Mouse (Mus musculus): ENCODE results near the gene Lgals12. TPM values are rescaled to one million over a fixed set of nuclear protein-coding genes. Genes with fewer than 3 reads are reported as not detected.
A peak's percentile ranks its signal among the peaks of the same experiment; 100 is the strongest.

The Lgals12 gene
- polyA plus RNA-seq, 1 experiment from 2014 or later = 0.16 TPM

- peak within 1 kb of the TSS; percentile 52 for H3K4me2 ChIP-seq (ENCODE audit: low read depth, low read length)
- H3K27ac ChIP-seq (ENCODE audit: low read depth, low read length) = no peak within 1 kb of the TSS
- no peaks in the 10 kb centered on the region for H3K36me3 ChIP-seq (ENCODE audit: control insufficient read depth, insufficient read depth, low read length)
- ATAC-seq (ENCODE audit: low read depth) = peak; percentile 49; the same call in 1 of the 2 replicates
- no peaks in the 10 kb centered on the region; the same call in 1 of the 2 replicates for H3K4me1 ChIP-seq (ENCODE audit: control insufficient read depth, insufficient read depth, low read length)
- no peak within 1 kb of the TSS for H3K9ac ChIP-seq (replicated peaks; ENCODE audit: low read depth, low read length)
- H3K9me3 ChIP-seq (ENCODE audit: control insufficient read depth, low read length) = no peaks in the 10 kb centered on the region
- no peaks in the 10 kb centered on the region for H3K27me3 ChIP-seq (ENCODE audit: control insufficient read depth, insufficient read depth, low read length)
- peak within 1 kb of the TSS; percentile 27 for H3K4me3 ChIP-seq (ENCODE audit: low read depth, low read length)
- under 1% methylated on average over 27 of the region's 27 CpGs for WGBS
Measured at GRCm38 (mm10) chr19:7557328-7557822, 49.6 kb downstream of the Lgals12 start, which contains the start of gene Pla2g16. Gene Pla2g16, plus strand, starts transcription at chr19:7557459.

- Histone ChIP-seq H3K9ac (replicated peaks; ENCODE audit: low read depth, low read length) (no peak overlapping the region), H3K4me2 (ENCODE audit: low read depth, low read length) (no peak overlapping the region), H3K9me3 (ENCODE audit: control insufficient read depth, low read length) (no peaks in the 10 kb centered on the region), H3K27ac (ENCODE audit: low read depth, low read length) (no peak overlapping the region), H3K36me3 (ENCODE audit: control insufficient read depth, insufficient read depth, low read length) (no peaks in the 10 kb centered on the region), H3K4me3 (ENCODE audit: low read depth, low read length) (no peak overlapping the region), H3K27me3 (ENCODE audit: control insufficient read depth, insufficient read depth, low read length) (no peaks in the 10 kb centered on the region), H3K4me1 (ENCODE audit: control insufficient read depth, insufficient read depth, low read length) (no peaks in the 10 kb centered on the region; the same call in 1 of the 2 replicates)
- 97% methylated on average over 1 of the region's 1 CpGs for WGBS
- no peak for ATAC-seq (ENCODE audit: low read depth)
Measured at GRCm38 (mm10) chr19:7556641-7557040, 50.4 kb downstream of the Lgals12 start.

- ATAC-seq (ENCODE audit: low read depth) = no peak
- no peaks in the 10 kb centered on the region for H3K27me3 ChIP-seq (ENCODE audit: control insufficient read depth, insufficient read depth, low read length)
- no peaks in the 10 kb centered on the region for H3K36me3 ChIP-seq (ENCODE audit: control insufficient read depth, insufficient read depth, low read length)
- no peaks in the 10 kb centered on the region; the same call in 1 of the 2 replicates for H3K4me1 ChIP-seq (ENCODE audit: control insufficient read depth, insufficient read depth, low read length)
- no peaks in the 10 kb centered on the region for H3K9me3 ChIP-seq (ENCODE audit: control insufficient read depth, low read length)
- no peak overlapping the region for H3K27ac ChIP-seq (ENCODE audit: low read depth, low read length)
- no peak overlapping the region for H3K4me3 ChIP-seq (ENCODE audit: low read depth, low read length)
- no peak overlapping the region for H3K9ac ChIP-seq (replicated peaks; ENCODE audit: low read depth, low read length)
- WGBS = 76% methylated on average over 4 of the region's 4 CpGs
- no peak overlapping the region for H3K4me2 ChIP-seq (ENCODE audit: low read depth, low read length)
Measured at GRCm38 (mm10) chr19:7554881-7555280, 52.1 kb downstream of the Lgals12 start.

GRCm38 (mm10) chr19:7553441-7553840 lies 53.6 kb downstream of the Lgals12 start:
- Histone ChIP-seq H3K36me3 (ENCODE audit: control insufficient read depth, insufficient read depth, low read length) (no peaks in the 10 kb centered on the region), H3K27me3 (ENCODE audit: control insufficient read depth, insufficient read depth, low read length) (no peaks in the 10 kb centered on the region), H3K4me3 (ENCODE audit: low read depth, low read length) (no peak overlapping the region), H3K9ac (replicated peaks; ENCODE audit: low read depth, low read length) (no peak overlapping the region), H3K4me2 (ENCODE audit: low read depth, low read length) (no peak overlapping the region), H3K9me3 (ENCODE audit: control insufficient read depth, low read length) (no peaks in the 10 kb centered on the region), H3K27ac (ENCODE audit: low read depth, low read length) (no peak overlapping the region), H3K4me1 (ENCODE audit: control insufficient read depth, insufficient read depth, low read length) (no peaks in the 10 kb centered on the region; the same call in 1 of the 2 replicates)
- no peak for ATAC-seq (ENCODE audit: low read depth)

GRCm38 (mm10) chr19:7552301-7552673 lies 54.7 kb downstream of the Lgals12 start:
- Histone ChIP-seq H3K27me3 (ENCODE audit: control insufficient read depth, insufficient read depth, low read length) (no peaks in the 10 kb centered on the region), H3K27ac (ENCODE audit: low read depth, low read length) (no peak overlapping the region), H3K9me3 (ENCODE audit: control insufficient read depth, low read length) (no peaks in the 10 kb centered on the region), H3K4me3 (ENCODE audit: low read depth, low read length) (no peak overlapping the region), H3K36me3 (ENCODE audit: control insufficient read depth, insufficient read depth, low read length) (no peaks in the 10 kb centered on the region), H3K4me2 (ENCODE audit: low read depth, low read length) (no peak overlapping the region), H3K4me1 (ENCODE audit: control insufficient read depth, insufficient read depth, low read length) (no peaks in the 10 kb centered on the region), H3K9ac (replicated peaks; ENCODE audit: low read depth, low read length) (no peak overlapping the region)
- no peak for ATAC-seq (ENCODE audit: low read depth)
- 91% methylated on average over 2 of the region's 2 CpGs for WGBS

GRCm38 (mm10) chr19:7551550-7552300 lies 55.3 kb downstream of the Lgals12 start:
- H3K4me2 ChIP-seq (ENCODE audit: low read depth, low read length) = no peak overlapping the region
- H3K9ac ChIP-seq (replicated peaks; ENCODE audit: low read depth, low read length) = no peak overlapping the region
- ATAC-seq (ENCODE audit: low read depth) = no peak
- no peaks in the 10 kb centered on the region for H3K4me1 ChIP-seq (ENCODE audit: control insufficient read depth, insufficient read depth, low read length)
- no peak overlapping the region for H3K27ac ChIP-seq (ENCODE audit: low read depth, low read length)
- 73% methylated on average over 4 of the region's 4 CpGs for WGBS
- no peaks in the 10 kb centered on the region for H3K27me3 ChIP-seq (ENCODE audit: control insufficient read depth, insufficient read depth, low read length)
- no peak overlapping the region for H3K4me3 ChIP-seq (ENCODE audit: low read depth, low read length)
- no peaks in the 10 kb centered on the region for H3K36me3 ChIP-seq (ENCODE audit: control insufficient read depth, insufficient read depth, low read length)
- no peaks in the 10 kb centered on the region for H3K9me3 ChIP-seq (ENCODE audit: control insufficient read depth, low read length)

- ATAC-seq (ENCODE audit: low read depth) = no peak
- H3K4me3 ChIP-seq (ENCODE audit: low read depth, low read length) = no peak overlapping the region
- H3K27me3 ChIP-seq (ENCODE audit: control insufficient read depth, insufficient read depth, low read length) = no peaks in the 10 kb centered on the region
- no peaks in the 10 kb centered on the region for H3K36me3 ChIP-seq (ENCODE audit: control insufficient read depth, insufficient read depth, low read length)
- no peak overlapping the region for H3K4me2 ChIP-seq (ENCODE audit: low read depth, low read length)
- no peaks in the 10 kb centered on the region for H3K4me1 ChIP-seq (ENCODE audit: control insufficient read depth, insufficient read depth, low read length)
- 0 out of 2 replicates have a peak, but pooled peaks cover under 1% of the 10 kb centered on the region for H3K9me3 ChIP-seq (ENCODE audit: control insufficient read depth, low read length)
- WGBS = 91% methylated on average over 3 of the region's 3 CpGs
- no peak overlapping the region for H3K9ac ChIP-seq (replicated peaks; ENCODE audit: low read depth, low read length)
- no peak overlapping the region for H3K27ac ChIP-seq (ENCODE audit: low read depth, low read length)
Measured at GRCm38 (mm10) chr19:7548924-7549323, 58.1 kb downstream of the Lgals12 start.

Other genes with a start within 250 kb of the Lgals12 start
- 15.8 and 22.6 TPM in 2 replicates for gene Spindoc, start 224.2 kb downstream of the Lgals12 start, polyA plus RNA-seq (2014; fragmentation: Nextera tagmentation; extraction: Ambion mirVana)
- gene 2700081O15Rik, start 189.6 kb downstream of the Lgals12 start, polyA plus RNA-seq (2014; fragmentation: Nextera tagmentation; extraction: Ambion mirVana) = 17.0 and 17.2 TPM in 2 replicates
- gene Rtn3, start 123.9 kb downstream of the Lgals12 start, polyA plus RNA-seq (2014; fragmentation: Nextera tagmentation; extraction: Ambion mirVana) = 482 and 576 TPM in 2 replicates
- gene Atl3, start 113.2 kb downstream of the Lgals12 start, polyA plus RNA-seq (2014; fragmentation: Nextera tagmentation; extraction: Ambion mirVana) = 7.4 and 8.1 TPM in 2 replicates
- 2.4 and 4.1 TPM in 2 replicates for gene Pla2g16, start 49.7 kb downstream of the Lgals12 start, polyA plus RNA-seq (2014; fragmentation: Nextera tagmentation; extraction: Ambion mirVana)
- gene Hrasls5, start 5.3 kb upstream of the Lgals12 start, polyA plus RNA-seq (2014; fragmentation: Nextera tagmentation; extraction: Ambion mirVana) = not detected in 2 replicates
- not detected in 2 replicates for gene Slc22a19, start 104.1 kb upstream of the Lgals12 start, polyA plus RNA-seq (2014; fragmentation: Nextera tagmentation; extraction: Ambion mirVana)
- gene Slc22a26, start 195.5 kb upstream of the Lgals12 start, polyA plus RNA-seq (2014; fragmentation: Nextera tagmentation; extraction: Ambion mirVana) = not detected in 2 replicates